Mouse (Mus musculus) limb, embryonic 13.5 days (tissue): Measurements from ENCODE around the gene Mrpl37. TPM values are rescaled to one million over a fixed set of nuclear protein-coding genes. Genes with fewer than 3 reads are reported as not detected.
"Not testable (repeated sequence)": the region's sequence is repeated elsewhere in the genome, so short reads cannot be mapped to it uniquely, and the experiment has no call there.

Experiments
- ATAC-seq: fragments of 200-750 bp; cut with Nextera tagmentation; 2 replicates; pipeline ENCODE4 v1.8.0; 2017; ENCODE audit warnings: low read depth, moderate number of reproducible peaks, moderate TSS enrichment; ENCODE audit not compliant: low FRiP score
- H3K27ac ChIP-seq: fragments of 300-500 bp; sonication (generic); 2 replicates; pipeline ENCODE4 v1.5.1; 2015; ENCODE audit warnings: inconsistent platforms, mild to moderate bottlenecking, moderate library complexity
- H3K27me3 ChIP-seq: fragments of 300-500 bp; sonication (generic); 2 replicates; pipeline ENCODE4 v1.6.1; 2015; ENCODE audit warnings: mild to moderate bottlenecking, inconsistent platforms
- H3K36me3 ChIP-seq: fragments of 300-500 bp; sonication (generic); 2 replicates; pipeline ENCODE4 v1.6.1; 2015; ENCODE audit warnings: inconsistent platforms, mild to moderate bottlenecking, moderate library complexity
- H3K4me1 ChIP-seq: fragments of 300-500 bp; sonication (generic); 2 replicates; pipeline ENCODE4 v1.6.1; 2015; ENCODE audit warnings: inconsistent platforms
- H3K4me2 ChIP-seq: fragments of 300-500 bp; sonication (generic); replicated peaks from 2 replicates; pipeline ENCODE4 v1.6.1; 2015; ENCODE audit warnings: inconsistent platforms, mild to moderate bottlenecking, moderate library complexity
- H3K4me3 ChIP-seq: fragments of 300-500 bp; sonication (generic); 2 replicates; pipeline ENCODE4 v1.5.1; 2015; ENCODE audit warnings: moderate library complexity, mild to moderate bottlenecking, inconsistent platforms
- H3K9ac ChIP-seq: fragments of 300-500 bp; sonication (generic); 2 replicates; pipeline ENCODE4 v1.6.1; 2015; ENCODE audit warnings: mild to moderate bottlenecking, inconsistent platforms
- H3K9me3 ChIP-seq: fragments of 300-500 bp; sonication (generic); 2 replicates; pipeline ENCODE4 v1.6.1; 2016; ENCODE audit warnings: inconsistent platforms
- WGBS: fragments of 180-500 bp; shearing (Covaris S2); methylation state at CpG from one replicate; pipeline ENCODE4 v1.1.7; 2015; 5-methylcytosine and 5-hydroxymethylcytosine counted together
- polyA plus RNA-seq: library from polyadenylated mRNA; unstranded; fragments of >200 nt; fragmentation: Nextera tagmentation; extraction: Ambion mirVana; gene quantifications from 2 replicates; pipeline ENCODE4 v1.2.1, GENCODE M21; 2015

Mrpl37 gene
- polyA plus RNA-seq = 97.2 and 99.5 TPM in 2 replicates

- ATAC-seq = peak; percentile 99
- peak within 1 kb of the TSS; percentile 86 for H3K4me3 ChIP-seq
- WGBS = under 1% methylated on average over 60 of the region's 60 CpGs
These were observed at the start of gene Mrpl37, which contains the start of gene Cyb5rl for GRCm38 (mm10) chr4:107066252-107067124. Gene Mrpl37 (minus strand): TSS chr4:107066868. Gene Cyb5rl (plus strand): TSS chr4:107066988.

GRCm38 (mm10) chr4:107114278-107114677, 47.6 kb upstream of the Mrpl37 start:
- no peak overlapping the region for H3K9ac ChIP-seq
- no peak overlapping the region for H3K4me2 ChIP-seq
- H3K27me3 ChIP-seq = no peaks in the 10 kb centered on the region
- H3K27ac ChIP-seq = no peak overlapping the region
- no peak overlapping the region for H3K4me3 ChIP-seq
- H3K36me3 ChIP-seq = no peaks in the 10 kb centered on the region
- WGBS = 11% methylated on average over 8 of the region's 8 CpGs
- no peak for ATAC-seq
- H3K4me1 ChIP-seq = peaks cover 6% of the 10 kb centered on the region; the same call in 1 of the 2 replicates
- no peaks in the 10 kb centered on the region for H3K9me3 ChIP-seq

More at GRCm38 (mm10) chr4:107066252-107067124, at the start of gene Mrpl37, which contains the start of gene Cyb5rl:
- peak within 1 kb of the TSS; percentile 98 for H3K4me2 ChIP-seq
- no peaks in the 10 kb centered on the region for H3K9me3 ChIP-seq
- peak within 1 kb of the TSS; percentile 84 for H3K9ac ChIP-seq
- peaks cover 29% of the 10 kb centered on the region for H3K36me3 ChIP-seq
- no peaks in the 10 kb centered on the region for H3K27me3 ChIP-seq
- no peak within 1 kb of the TSS for H3K27ac ChIP-seq
- H3K4me1 ChIP-seq = peaks cover 13% of the 10 kb centered on the region

- not testable (repeated sequence) for H3K27ac ChIP-seq, H3K9me3 ChIP-seq, ATAC-seq, H3K9ac ChIP-seq, H3K27me3 ChIP-seq, H3K36me3 ChIP-seq, H3K4me3 ChIP-seq, H3K4me2 ChIP-seq
- 95% methylated on average over 6 of the region's 6 CpGs for WGBS
- peaks cover 12% of the 10 kb centered on the region for H3K4me1 ChIP-seq
These were observed 42.5 kb upstream of the Mrpl37 start for GRCm38 (mm10) chr4:107109181-107109580.

- Histone ChIP-seq H3K9me3 (no peaks in the 10 kb centered on the region), H3K27ac (no peak overlapping the region), H3K4me2 (peak overlapping the region; percentile 32), H3K9ac (peak overlapping the region; percentile 43; the same call in 1 of the 2 replicates), H3K27me3 (no peaks in the 10 kb centered on the region), H3K36me3 (no peaks in the 10 kb centered on the region), H3K4me1 (peaks cover 12% of the 10 kb centered on the region), H3K4me3 (no peak overlapping the region)
- ATAC-seq = peak; percentile 59
- WGBS = 21% methylated on average over 13 of the region's 13 CpGs
These were observed 41.6 kb upstream of the Mrpl37 start for GRCm38 (mm10) chr4:107108291-107108731.

- H3K4me3 ChIP-seq = no peak overlapping the region
- WGBS = 81% methylated on average over 13 of the region's 16 CpGs
- H3K4me1 ChIP-seq = peaks cover 12% of the 10 kb centered on the region
- H3K27ac ChIP-seq = no peak overlapping the region
- H3K4me2 ChIP-seq = no peak overlapping the region
- H3K9me3 ChIP-seq = no peaks in the 10 kb centered on the region
- H3K36me3 ChIP-seq = no peaks in the 10 kb centered on the region
- ATAC-seq = no peak
- H3K9ac ChIP-seq = no peak overlapping the region
- no peaks in the 10 kb centered on the region for H3K27me3 ChIP-seq
These were observed 40.1 kb upstream of the Mrpl37 start for GRCm38 (mm10) chr4:107106777-107107176.

GRCm38 (mm10) chr4:107102220-107102619, 35.6 kb upstream of the Mrpl37 start:
- no peaks in the 10 kb centered on the region for H3K9me3 ChIP-seq
- H3K4me3 ChIP-seq = no peak overlapping the region
- H3K27ac ChIP-seq = no peak overlapping the region
- H3K4me1 ChIP-seq = peaks cover 8% of the 10 kb centered on the region
- no peak for ATAC-seq
- H3K36me3 ChIP-seq = no peaks in the 10 kb centered on the region
- no peak overlapping the region for H3K4me2 ChIP-seq
- WGBS = 71% methylated on average over 8 of the region's 8 CpGs
- no peak overlapping the region for H3K9ac ChIP-seq
- no peaks in the 10 kb centered on the region for H3K27me3 ChIP-seq

- H3K4me2 ChIP-seq = no peak overlapping the region
- H3K9me3 ChIP-seq = no peaks in the 10 kb centered on the region
- H3K36me3 ChIP-seq = no peaks in the 10 kb centered on the region
- WGBS = 59% methylated on average over 17 of the region's 17 CpGs
- H3K9ac ChIP-seq = no peak overlapping the region
- H3K27me3 ChIP-seq = no peaks in the 10 kb centered on the region
- H3K27ac ChIP-seq = no peak overlapping the region
- ATAC-seq = no peak
- H3K4me1 ChIP-seq = peaks cover 32% of the 10 kb centered on the region
- H3K4me3 ChIP-seq = no peak overlapping the region
These were observed 32.3 kb upstream of the Mrpl37 start for GRCm38 (mm10) chr4:107098791-107099525.

GRCm38 (mm10) chr4:107098375-107098774, 31.7 kb upstream of the Mrpl37 start:
- WGBS = 55% methylated on average over 10 of the region's 10 CpGs
- H3K4me1 ChIP-seq = peaks cover 32% of the 10 kb centered on the region
- H3K4me2 ChIP-seq = no peak overlapping the region
- H3K9me3 ChIP-seq = no peaks in the 10 kb centered on the region
- no peak overlapping the region for H3K4me3 ChIP-seq
- H3K27me3 ChIP-seq = no peaks in the 10 kb centered on the region
- ATAC-seq = no peak
- no peak overlapping the region for H3K9ac ChIP-seq
- no peaks in the 10 kb centered on the region for H3K36me3 ChIP-seq
- no peak overlapping the region for H3K27ac ChIP-seq

- H3K36me3 ChIP-seq = no peaks in the 10 kb centered on the region
- peak overlapping the region; percentile 23; the same call in 1 of the 2 replicates for H3K4me2 ChIP-seq
- peaks cover 37% of the 10 kb centered on the region for H3K4me1 ChIP-seq
- no peaks in the 10 kb centered on the region for H3K27me3 ChIP-seq
- 36% methylated on average over 15 of the region's 15 CpGs for WGBS
- no peak overlapping the region for H3K27ac ChIP-seq
- no peak overlapping the region for H3K9ac ChIP-seq
- no peaks in the 10 kb centered on the region for H3K9me3 ChIP-seq
- H3K4me3 ChIP-seq = no peak overlapping the region
- no peak for ATAC-seq
These were observed 31.2 kb upstream of the Mrpl37 start for GRCm38 (mm10) chr4:107097871-107098270.

GRCm38 (mm10) chr4:107096841-107097373, 30.2 kb upstream of the Mrpl37 start, which contains the start of gene Cdcp2:
Gene Cdcp2 (plus strand): TSS chr4:107096891.
- no peak within 1 kb of the TSS; the same call in 1 of the 2 replicates for H3K27ac ChIP-seq
- H3K4me1 ChIP-seq = peaks cover 39% of the 10 kb centered on the region
- 46% methylated on average over 16 of the region's 16 CpGs for WGBS
- no peak within 1 kb of the TSS for H3K4me3 ChIP-seq
- peak within 1 kb of the TSS; percentile 23; the same call in 1 of the 2 replicates for H3K4me2 ChIP-seq
- no peaks in the 10 kb centered on the region for H3K9me3 ChIP-seq
- ATAC-seq = no peak
- no peaks in the 10 kb centered on the region for H3K27me3 ChIP-seq
- H3K36me3 ChIP-seq = no peaks in the 10 kb centered on the region
- no peak within 1 kb of the TSS; the same call in 1 of the 2 replicates for H3K9ac ChIP-seq

GRCm38 (mm10) chr4:107096043-107096442, 29.4 kb upstream of the Mrpl37 start:
- 37% methylated on average over 6 of the region's 6 CpGs for WGBS
- Histone ChIP-seq H3K4me1 (peaks cover 39% of the 10 kb centered on the region), H3K9ac (no peak overlapping the region)

More at GRCm38 (mm10) chr4:107096043-107096442, 29.4 kb upstream of the Mrpl37 start:
- Histone ChIP-seq H3K9me3 (no peaks in the 10 kb centered on the region), H3K4me2 (no peak overlapping the region), H3K27me3 (no peaks in the 10 kb centered on the region), H3K4me3 (no peak overlapping the region), H3K27ac (no peak overlapping the region; the same call in 1 of the 2 replicates), H3K36me3 (no peaks in the 10 kb centered on the region)
- ATAC-seq = no peak
